Mouse (Mus musculus): ENCODE data around the gene Fut2. TPM values are rescaled to one million over a fixed set of nuclear protein-coding genes. Genes with fewer than 3 reads are reported as not detected.

Fut2 gene
- polyA plus RNA-seq, 1 experiment: not detected

- 1% methylated on average over 13 of the region's 13 CpGs for WGBS
- peaks cover 45% of the 10 kb centered on the region for H3K4me1 ChIP-seq (ENCODE audit: control insufficient read depth, insufficient read depth, low read length)
- TF ChIP-seq CTCF (IDR thresholded peaks at IDR 0.05; ENCODE audit: insufficient read depth, low read depth, low read length) (no peak), POLR2A (IDR thresholded peaks at IDR 0.05; ENCODE audit: insufficient read depth, low read depth, low read length) (peak; percentile 37)
- H3K27ac ChIP-seq (ENCODE audit: insufficient read depth, low read depth, low read length): peak overlapping the region; percentile 98
- H3K4me3 ChIP-seq (ENCODE audit: insufficient read depth, low read depth, low read length): peak overlapping the region; percentile 55
These were observed 37.9 kb upstream of the Fut2 start for GRCm38 (mm10) chr7:45704046-45704559.

GRCm38 (mm10) chr7:45703521-45704033, 37.4 kb upstream of the Fut2 start:
- WGBS: 24% methylated on average over 12 of the region's 12 CpGs
- TF ChIP-seq POLR2A (IDR thresholded peaks at IDR 0.05; ENCODE audit: insufficient read depth, low read depth, low read length): no peak
- TF ChIP-seq CTCF (IDR thresholded peaks at IDR 0.05; ENCODE audit: insufficient read depth, low read depth, low read length): no peak
- Histone ChIP-seq H3K27ac (ENCODE audit: insufficient read depth, low read depth, low read length) (peak overlapping the region; percentile 98), H3K4me1 (ENCODE audit: control insufficient read depth, insufficient read depth, low read length) (peaks cover 42% of the 10 kb centered on the region), H3K4me3 (ENCODE audit: insufficient read depth, low read depth, low read length) (peak overlapping the region; percentile 48)

DNA sequence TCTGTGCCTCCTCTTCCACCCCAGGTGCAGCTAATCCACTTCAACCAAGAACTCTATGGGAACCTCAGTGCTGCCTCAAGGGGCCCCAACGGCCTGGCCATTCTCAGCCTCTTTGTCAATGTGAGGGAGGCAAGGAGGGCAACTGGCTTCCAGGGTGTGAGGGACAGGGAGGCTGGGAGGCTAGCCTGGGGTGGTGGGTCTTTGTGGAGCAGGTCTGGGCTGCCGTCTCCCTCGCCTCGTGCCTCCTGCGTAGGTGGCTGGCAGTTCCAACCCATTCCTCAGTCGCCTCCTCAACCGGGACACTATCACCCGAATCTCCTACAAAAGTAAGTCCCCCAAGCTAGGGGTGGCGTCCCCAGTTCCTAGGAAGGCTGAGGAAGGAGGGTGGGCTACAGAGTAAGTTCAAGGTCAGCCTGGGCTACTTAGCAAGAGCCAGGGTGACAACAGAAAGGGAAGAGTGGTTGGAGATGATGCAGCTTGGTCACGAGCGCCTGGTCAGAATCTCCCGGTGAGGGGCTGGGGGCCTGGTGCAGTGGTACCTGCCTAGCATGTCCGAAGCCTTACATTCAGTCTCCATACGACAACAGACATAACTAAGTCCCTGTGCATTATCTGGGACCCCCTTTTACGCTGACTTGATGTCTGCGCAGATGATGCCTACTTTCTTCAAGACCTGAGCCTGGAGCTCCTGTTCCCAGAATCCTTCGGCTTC, 36.8 kb upstream of the Fut2 start:
- 86% methylated on average over 17 of the region's 17 CpGs for WGBS
- Histone ChIP-seq H3K4me3 (ENCODE audit: insufficient read depth, low read depth, low read length) (peak overlapping the region; percentile 48; the same call in 1 of the 2 replicates), H3K4me1 (ENCODE audit: control insufficient read depth, insufficient read depth, low read length) (peaks cover 39% of the 10 kb centered on the region), H3K27ac (ENCODE audit: insufficient read depth, low read depth, low read length) (peak overlapping the region; percentile 4; the same call in 1 of the 2 replicates)
- TF ChIP-seq POLR2A (IDR thresholded peaks at IDR 0.05; ENCODE audit: insufficient read depth, low read depth, low read length) (no peak), CTCF (IDR thresholded peaks at IDR 0.05; ENCODE audit: insufficient read depth, low read depth, low read length) (no peak)

DNA sequence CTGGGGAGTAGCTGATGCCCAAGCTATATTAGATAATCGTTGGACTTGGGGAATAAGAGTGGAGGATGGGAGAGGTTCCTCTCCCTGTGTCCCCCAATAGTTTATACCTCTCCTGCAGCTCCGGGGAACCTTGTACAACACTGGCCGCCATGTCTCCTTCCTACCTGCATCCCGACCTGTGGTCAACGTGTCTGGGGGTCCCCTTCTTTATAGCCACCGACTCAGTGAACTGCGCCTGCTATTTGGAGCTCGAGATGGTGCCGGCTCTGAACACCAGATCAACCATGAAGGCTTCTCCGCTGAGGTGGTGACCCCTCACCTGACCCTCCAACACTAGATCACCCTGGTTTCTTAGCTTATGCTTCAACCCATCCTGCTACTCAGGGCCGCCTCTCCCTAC, 36.1 kb upstream of the Fut2 start:
- no peak overlapping the region for H3K27ac ChIP-seq (ENCODE audit: insufficient read depth, low read depth, low read length)
- WGBS: 94% methylated on average over 11 of the region's 11 CpGs
- H3K4me1 ChIP-seq (ENCODE audit: control insufficient read depth, insufficient read depth, low read length): peaks cover 35% of the 10 kb centered on the region
- TF ChIP-seq POLR2A (IDR thresholded peaks at IDR 0.05; ENCODE audit: insufficient read depth, low read depth, low read length) (no peak), CTCF (IDR thresholded peaks at IDR 0.05; ENCODE audit: insufficient read depth, low read depth, low read length) (no peak)
- no peak overlapping the region for H3K4me3 ChIP-seq (ENCODE audit: insufficient read depth, low read depth, low read length)

- Histone ChIP-seq H3K4me3 (ENCODE audit: insufficient read depth, low read depth, low read length) (no peak overlapping the region), H3K27ac (ENCODE audit: insufficient read depth, low read depth, low read length) (no peak overlapping the region), H3K4me1 (ENCODE audit: control insufficient read depth, insufficient read depth, low read length) (peaks cover 32% of the 10 kb centered on the region)
- no peak for TF ChIP-seq POLR2A (IDR thresholded peaks at IDR 0.05; ENCODE audit: insufficient read depth, low read depth, low read length)
- TF ChIP-seq CTCF (IDR thresholded peaks at IDR 0.05; ENCODE audit: insufficient read depth, low read depth, low read length): no peak
- 80% methylated on average over 11 of the region's 11 CpGs for WGBS
These were observed 35.4 kb upstream of the Fut2 start for GRCm38 (mm10) chr7:45701607-45702006.

DNA sequence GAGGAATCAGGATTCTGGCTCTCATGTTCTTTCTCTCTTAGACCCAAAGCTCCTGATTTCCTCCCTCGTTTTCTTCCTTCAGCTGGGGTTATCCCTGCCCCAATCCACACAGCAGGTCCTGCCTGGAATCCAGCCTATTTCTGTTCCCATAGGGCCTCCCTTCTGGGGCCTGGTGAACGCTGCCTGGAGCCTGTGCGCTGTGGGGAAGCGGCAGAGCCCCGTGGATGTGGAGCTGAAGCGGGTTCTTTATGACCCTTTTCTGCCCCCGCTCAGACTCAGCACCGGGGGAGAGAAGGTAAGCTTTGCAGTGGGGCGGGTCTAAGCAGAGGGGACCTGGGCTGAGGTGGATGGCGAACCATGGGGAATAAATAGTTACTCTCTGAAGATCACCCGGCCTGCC, 34.9 kb upstream of the Fut2 start:
- Histone ChIP-seq H3K27ac (ENCODE audit: insufficient read depth, low read depth, low read length) (peak overlapping the region; percentile 76), H3K4me3 (ENCODE audit: insufficient read depth, low read depth, low read length) (peak overlapping the region; percentile 50), H3K4me1 (ENCODE audit: control insufficient read depth, insufficient read depth, low read length) (peaks cover 32% of the 10 kb centered on the region)
- WGBS: 23% methylated on average over 11 of the region's 11 CpGs
- TF ChIP-seq POLR2A (IDR thresholded peaks at IDR 0.05; ENCODE audit: insufficient read depth, low read depth, low read length) (no peak), CTCF (IDR thresholded peaks at IDR 0.05; ENCODE audit: insufficient read depth, low read depth, low read length) (no peak)

DNA sequence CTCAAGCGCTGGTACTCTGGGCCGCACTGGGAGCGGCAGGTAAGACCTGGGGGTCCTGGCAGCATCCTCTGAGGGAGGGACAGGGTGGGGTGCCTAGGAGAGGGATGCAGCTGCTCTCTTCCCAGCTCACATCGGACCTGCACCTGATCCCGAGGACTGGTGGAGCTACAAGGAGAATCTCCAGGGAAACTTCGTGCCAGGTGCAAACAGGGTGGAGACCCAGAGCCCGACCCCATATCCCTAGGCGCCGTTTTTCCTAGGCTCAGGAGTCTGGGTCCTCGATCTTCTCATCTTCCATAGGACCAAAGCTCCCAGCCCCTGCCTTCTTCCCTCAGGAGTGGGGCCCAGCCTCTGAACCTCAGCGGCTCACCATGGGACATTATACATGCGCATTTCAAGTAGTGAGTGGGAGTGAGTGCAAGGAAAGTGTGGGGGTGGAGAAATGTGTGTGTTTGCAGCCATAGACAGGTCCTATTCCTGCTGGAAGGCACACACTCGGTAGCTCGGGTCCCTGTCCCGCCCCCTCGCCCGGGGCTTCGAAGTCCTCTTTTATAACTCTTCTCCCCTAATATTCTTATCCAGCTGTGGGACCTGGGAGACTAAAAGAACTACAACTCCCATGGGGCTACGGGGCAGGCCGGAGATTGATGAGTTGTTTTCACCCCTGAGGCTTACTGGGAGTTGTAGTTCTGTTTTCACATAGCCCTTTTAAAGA, 34.3 kb upstream of the Fut2 start:
- Histone ChIP-seq H3K4me1 (ENCODE audit: control insufficient read depth, insufficient read depth, low read length) (peaks cover 32% of the 10 kb centered on the region), H3K27ac (ENCODE audit: insufficient read depth, low read depth, low read length) (peak overlapping the region; percentile 73), H3K4me3 (ENCODE audit: insufficient read depth, low read depth, low read length) (peak overlapping the region; percentile 56)
- WGBS: under 1% methylated on average over 20 of the region's 20 CpGs
- TF ChIP-seq CTCF (IDR thresholded peaks at IDR 0.05; ENCODE audit: insufficient read depth, low read depth, low read length) (no peak), POLR2A (IDR thresholded peaks at IDR 0.05; ENCODE audit: insufficient read depth, low read depth, low read length) (peak; percentile 39; the same call in 1 of the 2 replicates)

DNA sequence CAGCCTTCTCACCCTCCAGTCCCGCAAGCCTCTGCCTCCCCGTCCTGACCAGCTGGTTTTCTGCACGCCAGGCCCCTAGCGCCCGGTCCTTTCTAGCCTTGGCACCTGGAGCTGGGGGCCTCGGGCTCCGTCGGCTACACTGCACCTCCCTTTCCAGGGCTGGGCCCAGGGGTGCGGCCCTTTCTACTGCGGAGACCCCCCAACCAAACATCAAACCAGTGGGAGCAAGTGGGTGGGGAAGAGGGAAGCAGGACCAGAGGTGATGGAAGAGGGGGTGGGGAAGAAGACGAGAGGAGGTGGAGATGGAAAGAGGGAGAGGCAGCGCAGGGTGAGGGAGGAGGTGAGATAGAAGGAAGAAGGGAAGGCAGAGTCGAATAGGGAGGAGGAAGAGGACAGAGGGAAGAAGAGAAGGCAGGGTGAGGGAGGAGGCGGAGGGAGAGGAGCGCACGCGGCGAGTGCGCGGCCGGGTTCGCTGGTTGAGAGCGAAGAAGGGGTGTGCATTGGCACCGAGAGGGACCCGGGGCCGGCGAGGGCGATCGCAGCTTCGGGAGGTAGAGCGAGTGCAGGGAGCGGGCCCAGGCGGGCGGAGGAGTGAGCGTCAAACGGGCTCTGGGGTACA, 33.4 kb upstream of the Fut2 start, which contains the start of gene Car11:
Car11 (plus strand) TSS at position 321 of the 619 bp plus-strand sequence.
- Histone ChIP-seq H3K4me3 (ENCODE audit: insufficient read depth, low read depth, low read length) (peak within 1 kb of the TSS; percentile 56), H3K4me1 (ENCODE audit: control insufficient read depth, insufficient read depth, low read length) (peaks cover 34% of the 10 kb centered on the region), H3K27ac (ENCODE audit: insufficient read depth, low read depth, low read length) (peak within 1 kb of the TSS; percentile 73)
- WGBS: 2% methylated on average over 36 of the region's 36 CpGs
- TF ChIP-seq POLR2A (IDR thresholded peaks at IDR 0.05; ENCODE audit: insufficient read depth, low read depth, low read length) (peak; percentile 49; the same call in 1 of the 2 replicates), CTCF (IDR thresholded peaks at IDR 0.05; ENCODE audit: insufficient read depth, low read depth, low read length) (no peak)

Data from olfactory bulb, adult 2 months (tissue).